Mouse (Mus musculus) liver, embryonic 11.5 days (tissue): ENCODE data around the gene Thyn1. TPM values are rescaled to one million over a fixed set of nuclear protein-coding genes. Genes with fewer than 3 reads are reported as not detected.
A peak's percentile ranks its signal among the peaks of the same experiment; 100 is the strongest.

Source experiments
- ATAC-seq: fragments of 200-750 bp; cut with Nextera tagmentation; replicated peaks from 2 replicates; pipeline ENCODE4 v1.8.0; 2017; ENCODE audit warnings: moderate number of reproducible peaks, mild to moderate bottlenecking, moderate TSS enrichment, moderate library complexity; ENCODE audit not compliant: low FRiP score
- DNase-seq: peaks from one replicate; pipeline ENCODE4 v3.0.0-alpha.2; 2017; ENCODE audit warnings: low spot score
- H3K27ac ChIP-seq: fragments of 300-500 bp; sonication (generic); 2 replicates; pipeline ENCODE4 v1.5.1; 2014; ENCODE audit warnings: mild to moderate bottlenecking, low read depth, low read length, control low read depth
- H3K27me3 ChIP-seq: fragments of 300-500 bp; sonication (generic); replicated peaks from 2 replicates; pipeline ENCODE4 v1.6.1; 2014; ENCODE audit warnings: low read length, mixed read lengths; ENCODE audit not compliant: control insufficient read depth, insufficient read depth
- H3K36me3 ChIP-seq: fragments of 300-500 bp; sonication (generic); 2 replicates; pipeline ENCODE4 v1.6.1; 2014; ENCODE audit warnings: mild to moderate bottlenecking, low read length, moderate library complexity, mixed read lengths; ENCODE audit not compliant: control insufficient read depth, insufficient read depth
- H3K4me1 ChIP-seq: fragments of 300-500 bp; sonication (generic); replicated peaks from 2 replicates; pipeline ENCODE4 v1.6.1; 2014; ENCODE audit warnings: low read length, mixed read lengths; ENCODE audit not compliant: control insufficient read depth, insufficient read depth
- H3K4me2 ChIP-seq: fragments of 300-500 bp; sonication (generic); 2 replicates; pipeline ENCODE4 v1.6.1; 2014; ENCODE audit warnings: mild to moderate bottlenecking, control low read depth, moderate library complexity
- H3K4me3 ChIP-seq: fragments of 300-500 bp; sonication (generic); 2 replicates; pipeline ENCODE4 v1.5.1; 2014; ENCODE audit warnings: low read depth, low read length, control low read depth
- H3K9ac ChIP-seq: fragments of 300-500 bp; sonication (generic); 2 replicates; pipeline ENCODE4 v1.6.1; 2014; ENCODE audit warnings: low read depth, low read length, control low read depth
- H3K9me3 ChIP-seq: fragments of 300-500 bp; sonication (generic); 2 replicates; pipeline ENCODE4 v1.6.1; 2016; ENCODE audit warnings: low read length, inconsistent platforms, mixed read lengths; ENCODE audit not compliant: control insufficient read depth
- WGBS: fragments of 180-500 bp; shearing (Covaris S2); extraction: QIAGEN DNeasy Blood & Tissue Kit; methylation state at CpG from one replicate; pipeline ENCODE4 v1.1.7; 2014; 5-methylcytosine and 5-hydroxymethylcytosine counted together
- polyA plus RNA-seq: library from polyadenylated mRNA; unstranded; fragments of >200 nt; fragmentation: Nextera tagmentation; extraction: Ambion mirVana; gene quantifications from 2 replicates; pipeline ENCODE4 v1.2.1, GENCODE M21; 2014

The Thyn1 gene
- polyA plus RNA-seq: 130 and 143 TPM in 2 replicates

DNA sequence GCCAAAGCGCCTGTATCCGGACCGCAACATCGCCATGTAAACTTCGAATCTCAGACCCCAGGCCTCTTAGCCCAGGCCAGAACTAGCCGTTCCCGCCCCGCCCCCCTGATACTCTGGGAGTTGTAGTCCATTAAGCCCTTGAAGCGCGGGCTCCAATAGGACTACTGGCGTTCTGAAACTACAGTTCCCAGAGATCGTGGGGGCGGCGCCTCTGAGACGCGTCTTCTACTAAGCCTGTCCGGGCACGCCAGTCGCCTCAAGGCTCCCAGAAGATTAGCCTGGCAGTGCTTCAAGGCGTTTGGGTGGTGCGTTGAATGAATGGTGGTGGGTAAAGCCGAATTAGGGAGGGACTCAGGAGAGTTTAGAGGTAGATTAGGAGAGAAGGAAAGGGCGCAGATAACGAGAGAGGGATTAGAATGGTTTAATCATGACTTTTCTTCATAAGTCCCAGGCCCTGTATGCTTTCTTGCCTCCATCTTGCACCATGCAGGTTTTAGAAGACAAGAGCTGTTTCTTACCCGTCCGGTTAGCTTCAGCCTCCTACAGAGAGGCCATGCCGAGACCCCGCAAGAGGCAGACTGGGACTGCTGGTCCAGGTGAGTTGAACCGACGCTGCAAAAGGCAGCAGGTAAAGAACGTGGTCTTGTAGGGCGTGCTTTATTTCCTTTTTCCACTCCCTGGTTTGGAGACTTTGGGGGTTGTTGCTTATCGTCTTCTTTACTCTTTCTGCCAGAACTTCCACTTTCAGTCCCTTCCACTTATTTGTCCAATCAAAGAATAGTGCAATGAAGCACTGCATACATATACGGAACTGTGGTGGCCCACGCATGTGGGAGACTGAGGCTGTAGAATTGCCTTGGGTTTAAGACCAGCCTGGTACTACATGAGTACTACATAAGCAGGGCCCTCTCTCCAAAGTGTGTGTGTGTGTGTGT, at the start of gene Thyn1, which contains the start of gene Acad8:
Gene Thyn1 (plus strand): TSS at position 250 of the 935 bp plus-strand sequence.
Gene Acad8 (minus strand): TSS at position 106 of the 935 bp plus-strand sequence.
- WGBS: 2% methylated on average over 35 of the region's 35 CpGs

GRCm38 (mm10) chr9:26977754-26978153, 21.8 kb upstream of the Thyn1 start:
- 88% methylated on average over 9 of the region's 9 CpGs for WGBS
- H3K4me1 ChIP-seq: no peaks in the 10 kb centered on the region
- no peak overlapping the region for H3K9ac ChIP-seq
- H3K36me3 ChIP-seq: peaks cover 9% of the 10 kb centered on the region
- H3K27ac ChIP-seq: no peak overlapping the region
- ATAC-seq (no peak), DNase-seq (no peak)
- no peaks in the 10 kb centered on the region for H3K9me3 ChIP-seq
- H3K27me3 ChIP-seq: no peaks in the 10 kb centered on the region
- no peak overlapping the region for H3K4me2 ChIP-seq
- no peak overlapping the region for H3K4me3 ChIP-seq

More for the DNA sequence above, at the start of gene Thyn1, which contains the start of gene Acad8:
- DNase-seq (peak; percentile 89), ATAC-seq (peak; percentile 98)
- peak within 1 kb of the TSS; percentile 69 for H3K4me3 ChIP-seq
- no peaks in the 10 kb centered on the region for H3K9me3 ChIP-seq
- H3K27ac ChIP-seq: no peak within 1 kb of the TSS; the same call in 1 of the 2 replicates
- peak within 1 kb of the TSS; percentile 70 for H3K9ac ChIP-seq
- H3K36me3 ChIP-seq: no peaks in the 10 kb centered on the region; the same call in 1 of the 2 replicates
- peak within 1 kb of the TSS; percentile 64 for H3K4me2 ChIP-seq
- H3K27me3 ChIP-seq: no peaks in the 10 kb centered on the region
- peaks cover 12% of the 10 kb centered on the region for H3K4me1 ChIP-seq

- H3K4me3 ChIP-seq: no peak overlapping the region
- H3K9ac ChIP-seq: no peak overlapping the region
- no peaks in the 10 kb centered on the region for H3K27me3 ChIP-seq
- WGBS: 86% methylated on average over 3 of the region's 3 CpGs
- no peaks in the 10 kb centered on the region for H3K4me1 ChIP-seq
- H3K36me3 ChIP-seq: peaks cover 9% of the 10 kb centered on the region
- no peaks in the 10 kb centered on the region for H3K9me3 ChIP-seq
- H3K4me2 ChIP-seq: no peak overlapping the region
- ATAC-seq: no peak
- DNase-seq: no peak
- no peak overlapping the region for H3K27ac ChIP-seq
Measured at GRCm38 (mm10) chr9:26978776-26979175, 20.7 kb upstream of the Thyn1 start.

DNA sequence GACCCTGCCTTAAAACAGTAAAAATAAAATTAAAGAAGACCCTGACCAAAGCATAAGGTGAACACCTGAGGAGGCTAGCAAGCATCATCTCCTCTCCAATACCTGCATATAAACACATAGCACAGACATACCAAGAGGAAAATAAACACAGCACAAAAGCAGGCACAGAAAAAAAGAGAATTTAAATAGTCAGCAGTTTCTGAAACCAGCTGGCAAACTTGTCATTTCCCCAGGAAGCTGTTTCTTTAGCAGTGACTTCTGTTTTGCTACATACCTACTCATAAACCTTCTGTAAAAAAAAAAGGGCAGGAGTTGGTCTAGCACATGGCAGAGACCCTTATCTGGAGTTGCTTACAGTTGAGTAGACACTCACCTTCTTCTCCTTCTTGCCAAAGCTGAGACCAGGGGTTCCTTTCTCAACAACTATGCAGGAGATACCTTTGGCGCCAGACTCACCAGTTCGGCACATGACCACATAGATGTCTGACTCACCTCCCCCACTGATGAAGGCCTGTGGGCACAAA, 14.4 kb upstream of the Thyn1 start:
- 89% methylated on average over 2 of the region's 2 CpGs for WGBS
- Histone ChIP-seq H3K9me3 (no peaks in the 10 kb centered on the region), H3K9ac (no peak overlapping the region), H3K36me3 (peaks cover 9% of the 10 kb centered on the region), H3K4me1 (no peaks in the 10 kb centered on the region), H3K4me3 (no peak overlapping the region), H3K27me3 (no peaks in the 10 kb centered on the region), H3K27ac (no peak overlapping the region), H3K4me2 (no peak overlapping the region)
- no peak for ATAC-seq
- no peak for DNase-seq

- Histone ChIP-seq H3K4me1 (no peaks in the 10 kb centered on the region), H3K27ac (no peak overlapping the region), H3K4me2 (no peak overlapping the region), H3K9me3 (no peaks in the 10 kb centered on the region), H3K36me3 (peaks cover 9% of the 10 kb centered on the region), H3K27me3 (no peaks in the 10 kb centered on the region), H3K9ac (no peak overlapping the region), H3K4me3 (no peak overlapping the region)
- WGBS: 78% methylated on average over 6 of the region's 6 CpGs
- DNase-seq: no peak
- no peak for ATAC-seq
Measured at GRCm38 (mm10) chr9:26985668-26986277, 13.7 kb upstream of the Thyn1 start.

- DNase-seq (no peak), ATAC-seq (no peak)
- H3K4me2 ChIP-seq: no peak overlapping the region
- WGBS: 89% methylated on average over 4 of the region's 4 CpGs
- no peaks in the 10 kb centered on the region for H3K9me3 ChIP-seq
- H3K9ac ChIP-seq: no peak overlapping the region
- H3K27ac ChIP-seq: no peak overlapping the region
- peaks cover 16% of the 10 kb centered on the region for H3K36me3 ChIP-seq
- H3K4me1 ChIP-seq: no peaks in the 10 kb centered on the region
- H3K27me3 ChIP-seq: no peaks in the 10 kb centered on the region
- no peak overlapping the region for H3K4me3 ChIP-seq
Measured at GRCm38 (mm10) chr9:26990181-26990580, 9.3 kb upstream of the Thyn1 start.

DNA sequence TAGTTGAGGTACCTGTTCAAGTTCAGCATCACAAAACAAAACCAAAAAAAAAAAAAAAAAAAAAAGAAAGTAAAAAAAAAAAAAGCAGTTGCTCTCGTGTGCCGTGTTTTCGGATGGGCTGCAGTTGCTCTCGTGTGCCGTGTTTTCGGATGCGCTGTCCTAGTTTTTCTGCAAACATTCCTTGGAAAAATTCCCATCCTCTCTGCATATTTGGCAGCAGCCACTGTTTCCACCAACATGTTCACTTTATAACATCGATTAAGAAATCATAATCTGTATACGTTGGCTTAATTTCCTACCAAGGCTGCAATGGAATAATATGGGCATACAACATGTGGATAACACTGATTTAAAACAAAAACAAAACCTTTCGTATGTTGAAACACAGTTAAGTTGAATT, 6.4 kb upstream of the Thyn1 start:
- no peaks in the 10 kb centered on the region for H3K27me3 ChIP-seq
- H3K9me3 ChIP-seq: no peaks in the 10 kb centered on the region
- ATAC-seq: no peak
- peaks cover 2% of the 10 kb centered on the region; the same call in 1 of the 2 replicates for H3K4me1 ChIP-seq
- H3K9ac ChIP-seq: no peak overlapping the region
- H3K36me3 ChIP-seq: peaks cover 10% of the 10 kb centered on the region; the same call in 1 of the 2 replicates
- no peak for DNase-seq
- no peak overlapping the region for H3K4me2 ChIP-seq
- H3K27ac ChIP-seq: no peak overlapping the region
- 91% methylated on average over 10 of the region's 10 CpGs for WGBS
- no peak overlapping the region for H3K4me3 ChIP-seq

DNA sequence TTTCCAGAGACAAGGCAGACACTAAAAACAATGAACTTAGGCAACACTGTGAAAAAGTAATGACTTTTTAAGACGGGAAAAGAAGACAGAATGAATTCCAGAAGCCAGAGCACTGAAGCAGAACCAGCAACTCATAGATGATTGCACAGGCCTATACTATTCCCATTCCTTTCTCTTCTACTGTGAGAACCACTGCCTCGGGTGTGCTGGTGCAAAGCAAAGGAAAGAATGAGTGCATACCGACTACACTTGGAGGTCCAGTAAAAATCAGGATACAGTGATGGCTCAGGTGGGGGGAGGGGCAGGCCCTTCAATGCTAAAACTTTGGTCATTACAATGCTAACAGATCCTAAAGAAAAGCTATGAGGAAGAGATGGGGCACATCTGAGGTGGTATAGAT, 5.6 kb upstream of the Thyn1 start:
- peaks cover 10% of the 10 kb centered on the region; the same call in 1 of the 2 replicates for H3K36me3 ChIP-seq
- H3K4me1 ChIP-seq: peaks cover 3% of the 10 kb centered on the region; the same call in 1 of the 2 replicates
- no peak overlapping the region for H3K9ac ChIP-seq
- no peaks in the 10 kb centered on the region for H3K9me3 ChIP-seq
- H3K27me3 ChIP-seq: no peaks in the 10 kb centered on the region
- no peak overlapping the region for H3K27ac ChIP-seq
- DNase-seq (no peak), ATAC-seq (no peak)
- H3K4me2 ChIP-seq: no peak overlapping the region
- no peak overlapping the region for H3K4me3 ChIP-seq
- WGBS: 68% methylated on average over 3 of the region's 3 CpGs
